Mouse (Mus musculus) gastrocnemius, postnatal 10 days (tissue): ENCODE data around the gene Lypd3. TPM values are rescaled to one million over a fixed set of nuclear protein-coding genes. Genes with fewer than 3 reads are reported as not detected.
"Not testable (repeated sequence)": the region's sequence is repeated elsewhere in the genome, so short reads cannot be mapped to it uniquely, and the experiment has no call there.

Experiments
- DNase-seq: peaks from one replicate; pipeline ENCODE4 v3.0.0; 2021; ENCODE audit warnings: mixed read lengths
- total RNA-seq, 2 experiments: library from RNA; stranded (reverse); gene quantifications; 2 replicates each; pipeline ENCODE4 v1.2.3; 2021

The Lypd3 gene
- total RNA-seq, 2 experiments from 2014 or later: not detected

GRCm38 (mm10) chr7:24612308-24612910, 23.9 kb upstream of the Lypd3 start:
- no peak for DNase-seq

- no peak for DNase-seq
These were observed 21.5 kb upstream of the Lypd3 start for GRCm38 (mm10) chr7:24614816-24615215.

- no peak for DNase-seq
These were observed 18.6 kb upstream of the Lypd3 start for GRCm38 (mm10) chr7:24617763-24618162.

- DNase-seq: not testable (repeated sequence)
These were observed 18.0 kb upstream of the Lypd3 start for GRCm38 (mm10) chr7:24618374-24618773.

- DNase-seq: no peak
These were observed 16.5 kb upstream of the Lypd3 start for GRCm38 (mm10) chr7:24619671-24620397.

GRCm38 (mm10) chr7:24621193-24621592, 15.2 kb upstream of the Lypd3 start:
- DNase-seq: no peak

- no peak for DNase-seq
These were observed 13.4 kb upstream of the Lypd3 start for GRCm38 (mm10) chr7:24622967-24623366.

- peak; percentile 86 for DNase-seq
These were observed 7.4 kb upstream of the Lypd3 start for GRCm38 (mm10) chr7:24628685-24629610.

- DNase-seq: no peak
These were observed 6.7 kb upstream of the Lypd3 start for GRCm38 (mm10) chr7:24629672-24630071.

- no peak for DNase-seq
These were observed 6.1 kb upstream of the Lypd3 start for GRCm38 (mm10) chr7:24630116-24630880.

GRCm38 (mm10) chr7:24637046-24637445, 696 bp downstream of the Lypd3 start:
- no peak for DNase-seq

GRCm38 (mm10) chr7:24638026-24638856, 1.9 kb downstream of the Lypd3 start:
- no peak for DNase-seq

GRCm38 (mm10) chr7:24640450-24640849, 4.1 kb downstream of the Lypd3 start:
- no peak for DNase-seq

- DNase-seq: peak; percentile 63
These were observed 6.1 kb downstream of the Lypd3 start for GRCm38 (mm10) chr7:24642491-24642890.

GRCm38 (mm10) chr7:24644492-24644891, 8.1 kb downstream of the Lypd3 start:
- DNase-seq: no peak

GRCm38 (mm10) chr7:24644996-24645395, 8.6 kb downstream of the Lypd3 start:
- DNase-seq: no peak

GRCm38 (mm10) chr7:24646486-24646885, 10.1 kb downstream of the Lypd3 start:
- DNase-seq: no peak

- DNase-seq: peak; percentile 59
These were observed 17.3 kb downstream of the Lypd3 start for GRCm38 (mm10) chr7:24653681-24654080.

GRCm38 (mm10) chr7:24659737-24660357, 23.5 kb downstream of the Lypd3 start:
- no peak for DNase-seq

GRCm38 (mm10) chr7:24661118-24661904, 25.0 kb downstream of the Lypd3 start:
- DNase-seq: no peak
